Mouse (Mus musculus): ENCODE measurements around the gene Nelfb. TPM values are rescaled to one million over a fixed set of nuclear protein-coding genes. Genes with fewer than 3 reads are reported as not detected.

Gene Nelfb
- total RNA-seq, 2 experiments from 2014 or later, result 38.7 to 39.9 TPM

DNA sequence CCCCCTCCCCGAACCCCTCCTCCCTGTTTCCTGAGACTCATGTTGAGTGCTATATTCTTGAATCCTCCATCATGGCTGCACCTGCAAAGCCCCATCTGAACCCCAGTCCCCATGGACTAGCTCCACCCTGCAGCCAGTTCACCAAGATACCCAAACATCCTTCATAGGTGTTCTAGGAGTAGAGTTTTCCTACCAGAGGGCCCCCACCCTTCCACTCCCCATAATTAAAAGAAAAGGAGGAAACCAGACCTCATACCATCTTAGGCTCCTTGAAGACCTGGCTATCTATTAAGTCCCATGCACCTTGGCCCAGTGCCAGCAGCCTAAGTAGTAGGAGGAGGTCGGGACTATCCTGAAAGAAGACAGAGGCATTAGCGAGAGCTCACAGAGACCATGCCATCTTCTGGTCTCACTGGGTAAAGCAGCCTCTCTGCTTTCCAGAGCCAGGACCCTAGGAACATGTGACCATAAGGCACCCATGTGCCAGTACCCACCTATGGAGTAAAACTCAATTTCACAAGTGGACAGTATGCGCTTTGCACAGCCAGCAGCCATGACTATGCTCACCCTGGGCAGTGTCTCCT lies 7.6 kb downstream of the Nelfb start:
- no peak for DNase-seq
- intact Hi-C loops (cut with DNase I), result no loop called here

DNA sequence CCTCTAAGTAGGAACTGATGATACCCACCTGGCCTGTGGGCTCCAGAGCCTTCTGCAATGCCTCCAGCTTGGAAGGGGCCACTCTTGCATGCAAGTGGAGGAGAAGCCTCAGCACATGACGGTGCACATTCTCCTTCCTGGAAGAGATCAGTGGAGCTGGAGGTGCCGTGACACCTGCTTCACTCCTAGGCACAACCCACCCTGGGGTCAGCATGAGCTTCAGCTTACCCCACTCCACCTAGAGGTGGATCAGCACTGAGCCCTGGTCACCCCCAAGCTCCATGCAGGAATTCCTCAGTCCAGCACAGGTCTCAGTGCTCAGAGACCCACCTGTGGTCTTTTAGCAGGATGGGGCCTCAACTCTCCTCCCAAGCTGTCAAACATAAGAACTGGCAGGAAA lies 10.7 kb downstream of the Nelfb start:
- no peak for DNase-seq
- intact Hi-C loops (cut with DNase I), result no loop called here

DNA sequence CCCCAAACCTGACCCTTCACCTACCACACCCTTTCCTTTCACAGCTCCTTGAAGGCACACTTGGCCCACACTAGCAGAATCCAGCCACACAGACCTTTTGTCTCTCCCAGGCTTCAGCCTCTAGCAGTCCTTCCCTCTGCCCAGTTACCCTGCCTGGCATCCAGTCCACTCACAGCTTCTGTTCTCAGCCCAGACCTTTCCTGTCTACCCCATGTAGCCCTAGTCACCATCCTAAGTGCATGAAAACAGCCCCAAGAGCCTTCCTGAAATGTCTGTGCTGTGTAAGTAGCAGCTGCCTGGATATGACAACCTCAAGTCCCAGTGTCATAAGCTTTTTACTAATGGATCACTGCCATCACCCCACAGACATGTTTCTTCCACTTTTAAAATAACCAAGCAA lies 13.3 kb downstream of the Nelfb start:
- intact Hi-C loops (cut with DNase I), result loop anchor here (5.0 kb wide), 2 partner anchors 74 to 134 kb away; partner anchors contain the start of genes Anapc2, Man1b1 and Ssna1
- DNase-seq, result no peak

DNA sequence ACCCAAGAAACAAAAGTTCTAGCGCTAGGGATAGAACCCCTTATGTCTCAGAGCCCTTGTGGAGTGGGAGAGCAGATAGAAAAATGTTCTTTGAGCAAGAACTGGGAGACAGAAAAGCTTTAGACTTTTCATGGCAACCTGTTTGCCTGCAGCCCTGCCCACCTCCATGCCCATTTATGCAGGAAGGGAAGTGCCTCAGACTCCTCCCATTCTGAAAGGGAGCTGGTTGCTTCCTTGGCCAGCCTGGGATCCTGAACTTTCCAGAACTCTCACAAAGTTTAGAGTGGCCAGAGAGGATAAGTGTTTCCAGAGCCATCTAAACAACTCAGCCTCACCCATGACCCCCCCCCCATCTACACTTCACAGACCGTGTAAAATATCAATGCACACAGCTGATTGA lies 14.1 kb downstream of the Nelfb start:
- intact Hi-C loops (cut with DNase I), result loop anchor here (5.0 kb wide), 2 partner anchors 75 to 135 kb away; partner anchors contain the start of genes Anapc2, Man1b1 and Ssna1
- DNase-seq, result no peak

DNA sequence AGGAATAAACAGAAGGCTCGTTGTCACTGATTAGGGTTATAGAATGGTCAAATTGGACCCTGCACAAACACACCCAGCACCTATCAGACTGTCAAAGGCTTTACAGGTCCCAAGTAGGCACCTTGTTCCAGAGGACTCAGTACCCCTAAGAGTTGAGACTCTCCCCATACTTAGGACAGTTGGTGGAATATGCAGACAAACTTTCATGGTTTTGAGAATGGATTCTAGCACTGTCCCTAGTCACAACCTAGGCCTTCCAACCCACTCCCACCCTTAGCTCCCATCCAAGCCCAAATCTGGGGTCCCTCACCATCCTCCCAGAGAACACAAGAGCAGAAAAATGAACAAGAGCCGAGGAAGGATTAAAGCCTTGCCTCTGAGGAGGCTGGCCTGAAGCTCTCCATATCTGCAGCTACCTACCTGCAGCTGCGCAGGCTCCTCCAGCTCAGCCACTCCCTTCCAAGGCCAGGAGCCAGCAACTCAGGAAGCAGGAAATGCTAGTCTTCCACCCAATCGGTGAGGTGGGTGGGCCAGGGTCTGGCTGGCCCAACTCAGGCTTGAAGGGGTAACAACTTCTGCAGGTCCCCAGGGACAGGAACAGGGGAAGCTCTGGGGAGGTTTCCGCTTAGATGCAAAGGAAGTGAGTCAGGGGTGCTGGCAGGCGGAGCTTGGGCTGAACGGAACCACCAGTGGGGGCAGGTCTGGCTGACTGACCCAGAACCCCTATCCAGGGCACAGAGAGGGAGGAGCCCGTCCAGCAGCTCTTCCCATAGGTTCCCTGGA lies 14.9 kb downstream of the Nelfb start, which contains the start of gene Tor4a:
TSS of gene Tor4a (minus strand) at position 715 of the 783 bp plus-strand sequence.
- intact Hi-C loops (cut with DNase I), result loop anchor here (5.0 kb wide), 2 partner anchors 76 to 136 kb away; partner anchors contain the start of genes Anapc2, Man1b1 and Ssna1

DNA sequence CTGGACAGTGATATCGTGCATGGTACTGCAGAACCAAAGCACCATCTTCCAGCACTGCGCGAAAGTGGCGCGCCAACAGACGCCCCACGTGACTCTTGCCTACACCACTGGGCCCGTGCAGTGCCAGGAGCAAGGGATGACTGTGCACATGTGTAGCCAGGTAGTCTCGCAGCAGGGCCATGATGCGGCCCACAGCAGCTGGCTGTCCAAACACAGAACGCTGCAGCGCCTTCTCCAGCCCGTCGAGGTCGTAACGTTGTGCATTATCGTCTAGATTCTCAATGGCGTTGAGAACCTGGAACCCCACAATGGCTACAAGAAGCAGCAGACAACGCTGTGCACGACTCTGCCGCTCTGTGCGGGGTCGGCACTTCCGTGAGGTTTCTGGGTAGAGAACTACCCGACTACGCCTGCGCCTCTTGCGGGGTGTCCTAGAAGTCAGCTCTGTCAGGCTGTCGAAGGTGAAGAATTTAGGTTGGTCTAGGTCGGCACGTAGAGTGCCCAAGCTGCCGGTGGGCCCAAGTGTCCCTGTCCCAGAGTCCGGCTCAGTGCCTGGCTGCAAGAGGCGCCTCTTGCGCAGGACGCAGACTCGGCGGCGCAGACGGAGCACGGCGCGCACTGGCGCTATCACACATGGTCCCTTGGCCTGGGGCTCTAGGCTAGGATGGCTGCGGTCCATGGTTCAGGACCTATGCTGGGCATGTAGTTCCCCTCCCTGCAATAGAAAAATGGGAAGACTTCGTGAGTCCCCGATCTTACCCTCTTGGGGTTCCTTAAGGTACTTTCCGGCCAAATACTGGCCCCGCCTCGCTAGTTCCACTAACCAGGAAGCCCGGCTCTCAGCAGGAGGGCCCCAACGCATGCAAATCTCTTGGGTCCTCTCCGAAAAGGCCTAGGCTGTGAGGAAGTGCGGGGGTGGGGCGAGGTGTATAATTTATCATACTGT lies 15.8 kb downstream of the Nelfb start:
- intact Hi-C loops (cut with DNase I), result loop anchor here (2.0 to 5.0 kb wide), 3 partner anchors 77 to 205 kb away; partner anchors contain the start of genes Anapc2, Man1b1 and Ssna1
- DNase-seq, result peak; percentile 67 to 70

More for the DNA sequence above, 14.9 kb downstream of the Nelfb start, which contains the start of gene Tor4a:
- peak; percentile 78 to 80 for DNase-seq

DNA sequence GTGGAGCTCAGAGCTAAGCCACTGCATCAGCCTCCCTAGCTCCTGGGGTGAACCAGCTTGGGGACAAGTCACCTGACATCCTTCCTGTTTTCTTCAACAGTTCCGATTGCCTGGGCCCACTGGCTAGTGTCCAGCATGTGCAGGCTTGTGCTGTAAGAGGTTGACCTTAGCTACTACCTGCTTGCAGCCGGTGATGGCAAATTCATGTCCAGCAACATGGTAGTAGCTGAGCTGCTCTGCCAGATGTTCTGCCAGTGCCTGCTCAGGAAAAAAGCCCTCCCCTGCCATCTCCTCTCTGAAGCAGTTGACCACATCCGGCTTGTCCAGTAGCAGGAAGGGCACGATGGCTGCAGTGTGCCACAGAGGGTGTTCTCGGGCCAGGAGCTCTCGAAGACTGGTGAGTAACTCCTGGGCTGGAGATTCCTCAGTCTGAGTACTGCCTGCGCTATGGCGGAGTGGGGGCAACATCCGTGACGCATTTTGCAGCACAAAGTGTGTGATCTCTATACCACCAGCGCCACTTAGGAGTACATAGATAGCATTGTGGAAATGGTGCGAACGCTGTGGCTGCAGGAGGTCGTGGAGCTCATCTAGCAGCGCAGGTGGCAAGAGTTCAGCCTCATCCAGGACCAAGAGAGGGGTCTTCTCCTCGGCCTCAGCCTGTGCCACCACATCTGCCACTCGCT lies 16.7 kb downstream of the Nelfb start:
- intact Hi-C loops (cut with DNase I), result loop anchor here (2.0 to 5.0 kb wide), 3 partner anchors 78 to 206 kb away; partner anchors contain the start of genes Anapc2, Man1b1 and Ssna1
- DNase-seq, result peak; percentile 26 to 32

DNA sequence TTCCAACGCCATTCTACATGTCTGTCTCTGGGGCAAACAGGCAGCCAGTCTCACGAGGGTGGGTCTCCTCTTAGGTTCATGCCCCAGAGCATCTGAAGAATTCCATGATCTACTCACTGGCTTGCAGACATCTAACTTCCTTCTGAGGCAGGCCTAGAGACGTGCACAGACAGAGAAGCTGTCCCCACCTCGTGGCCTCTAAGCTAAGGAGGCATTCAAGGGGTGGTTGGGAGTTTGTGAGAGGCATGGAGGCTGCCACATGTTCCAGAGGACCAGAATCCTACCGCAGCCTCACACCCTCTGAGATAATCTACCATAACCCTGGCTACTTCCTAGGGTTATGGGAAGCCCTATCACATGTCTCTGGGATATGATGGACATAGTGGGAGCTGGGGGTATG lies 17.3 kb downstream of the Nelfb start:
- intact Hi-C loops (cut with DNase I), result loop anchor here (2.0 kb wide), 1 partner anchor 207 kb away; no protein-coding TSS in a partner anchor
- DNase-seq, result no peak

DNA sequence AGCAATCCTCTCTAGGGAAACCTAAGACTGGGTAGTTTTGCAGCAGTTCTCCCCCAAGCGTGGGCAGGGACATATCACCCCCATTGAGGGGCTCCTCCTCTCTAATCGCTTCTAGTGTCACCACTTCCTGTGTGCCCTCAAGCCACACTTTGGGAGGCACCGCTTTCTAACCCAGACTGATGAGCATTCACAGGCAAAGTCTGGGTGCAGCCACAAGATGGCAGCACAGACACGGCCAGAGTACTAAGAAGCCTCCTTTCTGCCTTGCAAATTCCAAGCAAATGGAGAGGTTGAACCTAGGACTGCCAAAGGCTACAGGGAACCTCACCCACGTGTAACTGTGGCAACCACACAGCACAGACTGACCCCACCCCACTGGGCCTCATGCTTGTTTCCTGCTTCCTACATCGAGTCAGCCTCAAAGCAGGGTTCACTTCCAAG lies 17.9 kb downstream of the Nelfb start:
- intact Hi-C loops (cut with DNase I), result loop anchor here (1.0 kb wide), 2 partner anchors 35 to 62 kb away; partner anchors contain the start of gene Tmem203
- DNase-seq, result peak; percentile 82 to 87

DNA sequence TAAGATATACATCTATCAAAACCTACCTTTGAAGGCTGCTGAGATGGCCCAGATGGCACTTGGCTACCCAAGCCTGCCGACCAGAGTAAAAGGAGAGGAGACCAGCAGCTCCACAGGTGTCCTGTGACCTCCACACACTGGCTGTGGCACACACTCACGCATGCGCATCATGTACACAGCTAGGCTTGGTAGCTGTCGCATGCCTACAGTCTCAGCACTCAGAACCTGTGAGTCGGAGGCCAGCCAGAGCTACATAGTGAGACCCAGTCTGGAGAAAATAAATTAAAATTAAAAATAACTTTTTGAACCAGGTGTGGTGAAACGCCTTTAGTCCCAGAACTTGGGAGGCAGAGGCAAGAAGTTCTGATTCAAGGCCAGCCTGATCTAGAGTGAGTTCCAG lies 23.4 kb downstream of the Nelfb start:
- intact Hi-C loops (cut with DNase I), result loop anchor here (2.0 kb wide), 1 partner anchor 89 kb away; no protein-coding TSS in a partner anchor
- DNase-seq, result no peak

DNA sequence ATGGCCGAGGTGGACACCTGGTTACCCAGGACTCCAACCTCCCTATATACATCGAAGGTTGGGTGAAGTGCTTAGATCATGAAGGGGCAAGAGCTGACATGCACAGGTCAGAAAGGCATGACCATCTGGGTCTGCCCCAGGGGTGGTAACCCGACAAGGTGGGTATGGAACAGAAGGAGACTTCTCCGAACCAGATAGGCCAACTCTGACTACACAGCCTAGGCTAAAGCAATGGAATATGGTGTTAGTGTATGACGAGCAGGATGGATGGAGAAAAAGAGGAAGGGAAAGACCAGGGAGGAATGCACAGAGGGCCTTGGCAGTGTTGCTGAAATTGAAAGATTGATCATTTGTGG lies 24.7 kb downstream of the Nelfb start:
- DNase-seq, result no peak
- intact Hi-C loops (cut with DNase I), result loop anchor here (1.0 to 2.0 kb wide), 2 partner anchors 59 to 88 kb away; no protein-coding TSS in a partner anchor

DNA sequence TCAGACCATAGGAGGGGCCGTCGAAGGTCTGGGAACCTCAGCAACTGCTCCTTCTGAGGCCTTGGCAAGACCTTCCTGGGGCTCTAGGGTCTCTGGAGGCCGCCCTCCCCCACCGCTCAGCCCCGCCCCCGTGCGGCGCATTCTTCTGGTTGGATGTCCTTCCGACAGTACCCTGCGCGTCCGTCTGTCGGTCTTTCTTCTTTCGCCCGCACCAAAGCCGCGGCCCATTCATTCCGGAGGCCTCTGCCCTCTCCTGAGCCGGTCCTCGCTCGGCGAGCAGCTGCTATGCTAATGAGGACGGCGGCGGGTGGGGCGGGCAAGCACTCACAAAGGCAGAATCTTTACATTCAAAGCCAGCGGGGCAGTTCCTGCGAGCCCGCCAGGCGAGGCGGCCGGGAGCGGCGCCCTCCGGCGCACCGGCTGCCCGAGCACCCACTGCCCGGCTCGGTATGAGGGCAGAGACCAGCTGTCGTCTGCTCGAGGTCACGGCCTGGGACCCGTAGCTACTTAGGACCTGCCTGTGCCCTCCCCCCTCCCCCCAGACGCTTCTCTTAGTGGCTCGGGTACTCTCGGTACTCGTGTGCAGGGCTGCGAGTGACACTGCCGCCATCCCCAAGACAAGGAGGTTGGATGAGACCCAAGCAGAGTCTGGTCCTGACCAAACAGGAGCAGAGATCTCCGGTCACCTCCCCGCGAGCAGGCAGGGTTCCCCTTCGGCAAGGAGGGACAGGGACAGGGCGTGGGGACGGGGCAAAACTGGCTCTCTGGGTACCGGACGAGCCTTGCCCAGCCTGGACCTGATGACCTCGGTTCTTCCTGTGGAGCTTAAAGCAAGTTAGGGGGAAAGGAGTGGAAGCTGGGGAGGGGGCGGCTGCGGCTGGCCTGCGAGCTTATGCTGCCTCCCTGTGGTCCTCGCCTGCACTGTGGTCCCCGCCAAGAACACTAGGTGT lies 25.4 kb downstream of the Nelfb start:
- peak in 1 of 2 experiments; percentile 60 for DNase-seq
- intact Hi-C loops (cut with DNase I), result loop anchor here (1.0 to 2.0 kb wide), 2 partner anchors 59 to 87 kb away; no protein-coding TSS in a partner anchor

DNA sequence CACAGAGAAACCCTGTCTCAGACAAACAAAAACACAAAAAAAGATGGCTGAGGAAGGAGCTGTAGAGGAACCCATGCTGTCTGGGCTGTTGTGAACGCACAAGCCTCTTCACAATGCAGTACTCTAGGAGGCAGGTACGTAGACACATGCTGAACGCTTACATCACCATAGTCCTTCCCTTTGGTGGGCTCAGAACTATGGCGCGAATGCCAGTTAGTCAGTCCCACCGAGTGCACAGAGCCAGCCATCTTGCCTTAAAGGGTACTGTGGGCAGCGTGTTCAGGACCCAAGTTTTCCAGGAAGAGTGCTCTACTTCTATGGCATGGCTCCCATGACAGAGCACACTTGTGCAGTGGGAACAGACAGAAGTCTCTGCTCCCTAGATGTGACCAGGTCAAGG lies 26.8 kb downstream of the Nelfb start:
- intact Hi-C loops (cut with DNase I), result loop anchor here (5.0 kb wide), 1 partner anchor 42 kb away; no protein-coding TSS in a partner anchor
- DNase-seq, result no peak

DNA sequence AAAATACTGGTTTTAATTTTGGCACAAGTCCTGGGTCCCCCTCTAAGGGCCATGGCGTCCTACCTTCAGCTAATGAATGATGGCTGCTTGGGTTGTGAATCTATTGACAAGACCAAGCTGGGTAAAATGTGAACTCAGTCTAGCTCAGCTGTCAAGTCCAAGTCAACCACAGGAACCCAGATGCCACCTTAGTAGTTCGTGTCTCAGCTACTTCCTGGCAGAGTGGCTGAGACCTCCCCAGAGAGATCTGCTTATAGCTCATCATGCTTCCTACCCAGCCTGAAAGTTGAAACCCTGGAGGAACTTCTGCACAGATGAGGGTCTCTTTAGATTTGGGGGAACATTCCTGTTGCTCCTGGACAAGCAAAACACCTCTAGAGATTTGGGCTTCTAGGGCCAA lies 28.0 kb downstream of the Nelfb start:
- no peak for DNase-seq
- intact Hi-C loops (cut with DNase I), result loop anchor here (5.0 kb wide), 1 partner anchor 41 kb away; no protein-coding TSS in a partner anchor

DNA sequence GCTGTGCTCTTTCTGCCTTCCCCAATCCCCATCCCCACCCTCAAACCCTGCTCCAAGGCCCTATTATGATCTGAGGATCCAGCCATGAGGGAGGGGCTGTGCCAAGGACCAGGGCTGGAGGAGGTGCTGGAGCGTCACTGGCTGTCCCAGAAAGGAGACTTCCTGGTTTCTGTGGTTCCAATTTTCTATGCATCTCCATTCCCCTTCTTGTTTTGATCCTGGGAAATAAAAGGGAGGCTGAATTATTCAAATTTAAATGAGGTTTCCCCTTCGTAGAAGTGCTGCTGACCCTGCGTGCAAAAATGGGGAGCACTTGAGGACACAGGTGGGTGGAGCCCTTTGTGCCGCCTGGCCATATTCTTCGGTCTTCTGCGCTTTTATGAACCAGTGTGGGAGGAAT lies 28.6 kb downstream of the Nelfb start:
- intact Hi-C loops (cut with DNase I), result loop anchor here (5.0 kb wide), 1 partner anchor 40 kb away; no protein-coding TSS in a partner anchor
- no peak for DNase-seq

DNA sequence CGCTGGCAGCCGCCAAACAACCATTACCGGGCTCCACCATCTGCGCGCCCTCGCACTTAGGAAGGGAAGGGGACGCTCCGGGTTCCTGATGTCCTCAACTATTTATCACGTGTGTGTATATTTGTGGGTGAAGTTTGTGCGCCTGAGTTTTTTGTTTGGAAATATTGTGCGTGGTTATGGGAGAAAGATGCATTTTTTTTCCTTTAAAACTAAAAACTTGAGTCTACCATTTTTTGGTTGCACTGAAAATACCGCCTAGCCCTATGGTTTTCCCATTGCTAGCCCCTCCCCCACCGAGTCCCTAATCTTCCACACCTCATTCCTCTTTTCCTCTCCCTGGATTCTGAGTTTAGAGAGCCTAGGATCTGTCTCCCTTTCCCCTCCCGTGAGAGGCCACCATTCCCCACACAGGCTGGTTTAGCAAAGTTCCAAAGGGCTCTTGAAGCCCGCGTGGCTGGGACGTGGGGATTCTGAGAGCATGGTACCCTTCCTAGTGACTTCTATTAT lies 29.3 kb downstream of the Nelfb start:
- no peak for DNase-seq
- intact Hi-C loops (cut with DNase I), result loop anchor here (5.0 kb wide), 1 partner anchor 40 kb away; no protein-coding TSS in a partner anchor

DNA sequence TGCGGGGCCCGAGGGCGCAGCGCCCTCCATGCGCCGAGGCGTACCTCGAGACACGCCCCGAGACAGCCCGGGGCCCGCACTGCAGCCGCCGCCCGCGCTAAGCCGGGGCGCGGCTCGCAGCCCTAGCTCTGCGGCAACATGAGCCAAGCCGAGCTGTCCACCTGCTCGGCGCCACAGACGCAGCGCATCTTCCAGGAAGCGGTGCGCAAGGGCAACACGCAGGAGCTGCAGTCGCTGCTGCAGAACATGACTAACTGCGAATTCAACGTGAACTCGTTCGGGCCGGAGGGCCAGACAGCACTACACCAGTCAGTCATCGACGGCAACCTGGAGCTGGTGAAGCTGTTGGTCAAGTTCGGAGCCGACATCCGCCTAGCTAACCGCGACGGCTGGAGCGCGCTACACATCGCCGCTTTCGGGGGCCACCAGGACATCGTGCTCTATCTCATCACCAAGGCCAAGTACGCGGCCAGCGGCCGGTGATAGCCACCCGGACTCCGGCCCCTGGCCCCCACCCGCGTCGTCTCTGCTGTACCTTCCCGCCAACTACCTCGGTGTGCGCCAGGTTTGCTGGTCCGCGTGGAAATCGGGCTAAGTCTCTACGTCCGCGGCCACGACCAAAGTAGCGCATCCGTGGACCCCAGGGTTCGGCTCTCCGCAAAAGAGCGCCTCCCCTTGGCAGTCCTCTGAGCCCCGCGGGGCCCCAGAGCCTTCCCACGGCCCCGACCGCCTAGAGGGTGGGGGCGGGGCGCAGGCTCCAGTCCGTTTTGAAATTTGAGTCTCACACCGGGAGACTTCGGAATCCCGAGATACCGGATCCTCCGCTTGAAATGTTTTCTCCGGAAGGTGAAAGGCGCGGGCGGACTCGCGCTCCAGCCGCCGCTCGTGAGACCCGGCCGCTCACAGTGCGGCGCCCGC lies 30.1 kb downstream of the Nelfb start:
- intact Hi-C loops (cut with DNase I), result loop anchor here (5.0 kb wide), 1 partner anchor 39 kb away; no protein-coding TSS in a partner anchor
- DNase-seq, result peak in 1 of 2 experiments; percentile 53

All from heart, postnatal 36 days (tissue).